Mouse (Mus musculus) liver, embryonic 14.5 days (tissue): Measurements from ENCODE around the gene Nuak1. TPM values are rescaled to one million over a fixed set of nuclear protein-coding genes. Genes with fewer than 3 reads are reported as not detected.

ENCODE experiments used
- ATAC-seq: fragments of 200-750 bp; cut with Nextera tagmentation; 2 replicates; pipeline ENCODE4 v1.8.0; 2017; ENCODE audit warnings: moderate number of reproducible peaks, mild to moderate bottlenecking, moderate library complexity; ENCODE audit not compliant: insufficient read depth
- DNase-seq, 3 experiments: peaks; one replicate each; pipeline ENCODE4 v3.0.0-alpha.2; 2012 to 2013; ENCODE audit warnings: low read depth in 3 of 3, low spot score in 3 of 3
- H3K27ac ChIP-seq: fragments of 300-500 bp; sonication (generic); 2 replicates; pipeline ENCODE4 v1.5.1; 2014; ENCODE audit warnings: moderate library complexity, mild to moderate bottlenecking, control low read depth, inconsistent platforms
- H3K27me3 ChIP-seq: fragments of 300-500 bp; sonication (generic); 2 replicates; pipeline ENCODE4 v1.6.1; 2014; ENCODE audit warnings: mild to moderate bottlenecking, low read length, moderate library complexity; ENCODE audit not compliant: control insufficient read depth, insufficient read depth
- H3K36me3 ChIP-seq: fragments of 300-500 bp; sonication (generic); replicated peaks from 2 replicates; pipeline ENCODE4 v1.6.1; 2014; ENCODE audit warnings: low read depth; ENCODE audit not compliant: control insufficient read depth, insufficient read depth
- H3K4me1 ChIP-seq, 2 experiments: fragments of 200-500 bp in 1 of 2; fragments of 300-500 bp in 1 of 2; sonication (generic) in 1 of 2; replicated peaks; 2 replicates each; pipeline ENCODE4 v1.6.1; 2012 to 2014; ENCODE audit warnings: antibody characterized with exemption in 1 of 2, inconsistent platforms in 1 of 2, low read length in 1 of 2; ENCODE audit not compliant: control insufficient read depth in 2 of 2, insufficient read depth in 2 of 2
- H3K4me2 ChIP-seq: fragments of 300-500 bp; sonication (generic); 2 replicates; pipeline ENCODE4 v1.6.1; 2014; ENCODE audit warnings: low read depth, mild to moderate bottlenecking, control low read depth, moderate library complexity
- H3K4me3 ChIP-seq, 2 experiments: fragments of 200-500 bp in 1 of 2; fragments of 300-500 bp in 1 of 2; sonication (generic) in 1 of 2; 2 replicates each; pipeline ENCODE4 v1.5.1; 2012 to 2014; ENCODE audit warnings: low read depth in 2 of 2, low read length in 2 of 2, mild to moderate bottlenecking in 2 of 2, control low read depth in 1 of 2, inconsistent platforms in 1 of 2, moderate library complexity in 1 of 2; ENCODE audit not compliant: insufficient read depth in 1 of 2
- H3K9ac ChIP-seq: fragments of 300-500 bp; sonication (generic); replicated peaks from 2 replicates; pipeline ENCODE4 v1.6.1; 2014; ENCODE audit warnings: mild to moderate bottlenecking, control low read depth, moderate library complexity
- H3K9me3 ChIP-seq: fragments of 300-500 bp; sonication (generic); 2 replicates; pipeline ENCODE4 v1.6.1; 2016; ENCODE audit warnings: low read length, mixed read lengths; ENCODE audit not compliant: control insufficient read depth
- CTCF ChIP-seq: IDR thresholded peaks from 2 replicates; pipeline ENCODE4 v1.5.1; 2016; ENCODE audit warnings: antibody characterized with exemption, low read depth, control low read depth
- EP300 ChIP-seq: IDR thresholded peaks from 2 replicates; pipeline ENCODE4 v1.6.1; 2016; ENCODE audit warnings: antibody characterized with exemption, low read depth
- WGBS: fragments of 180-500 bp; shearing (Covaris S2); extraction: QIAGEN DNeasy Blood & Tissue Kit; methylation state at CpG from one replicate; pipeline ENCODE4 v1.1.7; 2014; ENCODE audit not compliant: insufficient replicate concordance; 5-methylcytosine and 5-hydroxymethylcytosine counted together
- polyA plus RNA-seq, 2 experiments: library from polyadenylated mRNA; depleted of rRNA in 1 of 2; stranded (reverse) in 1 of 2; unstranded in 1 of 2; fragments of >200 nt; fragmentation: Nextera tagmentation in 1 of 2; extraction: Ambion mirVana in 1 of 2; gene quantifications; 2 replicates each; pipeline versions ENCODE4 v1.2.1 to v1.2.3; 2012 to 2014

Nuak1 gene
- polyA plus RNA-seq, 2 experiments, result 0.03 to 0.42 TPM

- H3K4me3 ChIP-seq, result no peak overlapping the region
- no peak for DNase-seq
- no peaks in the 10 kb centered on the region for H3K9me3 ChIP-seq
- no peak overlapping the region for H3K27ac ChIP-seq
- TF ChIP-seq EP300 (no peak), CTCF (no peak)
- no peaks in the 10 kb centered on the region for H3K27me3 ChIP-seq
- 0 out of 4 replicates have a peak, but pooled peaks cover 0 to 2% of the 10 kb centered on the region in 2 experiments for H3K4me1 ChIP-seq
- no peak overlapping the region for H3K9ac ChIP-seq
- 30% methylated on average over 5 of the region's 5 CpGs for WGBS
- ATAC-seq, result no peak
- no peak overlapping the region for H3K4me2 ChIP-seq
- H3K36me3 ChIP-seq, result no peaks in the 10 kb centered on the region
These were observed 45.1 kb downstream of the Nuak1 start for GRCm38 (mm10) chr10:84395259-84395658.

DNA sequence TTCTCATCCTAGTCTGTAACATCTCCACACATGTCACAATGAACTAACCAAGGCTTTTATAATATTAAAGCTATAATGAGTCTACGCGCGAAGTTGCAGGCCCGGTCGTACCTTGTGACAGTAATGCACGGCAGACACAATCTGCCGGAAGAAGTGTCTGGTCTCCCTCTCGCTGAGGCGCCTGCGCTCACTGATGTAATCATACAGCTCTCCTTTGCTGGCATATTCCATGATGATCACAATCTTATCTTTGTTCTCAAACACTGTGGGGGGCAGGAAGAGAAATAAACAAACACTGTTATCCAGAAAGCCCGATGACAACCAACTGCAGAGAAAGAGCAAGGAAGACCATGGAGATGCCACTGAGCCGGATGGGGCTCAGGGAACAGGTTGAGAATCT is 46.5 kb downstream of the Nuak1 start:
- DNase-seq (no peak), ATAC-seq (no peak)
- Histone ChIP-seq H3K4me3 (no peak overlapping the region), H3K27me3 (no peaks in the 10 kb centered on the region), H3K4me1 (peaks cover 0 to 3% of the 10 kb centered on the region in 2 experiments; a peak in 2 of 4 replicates), H3K27ac (no peak overlapping the region), H3K9ac (no peak overlapping the region), H3K9me3 (no peaks in the 10 kb centered on the region), H3K36me3 (no peaks in the 10 kb centered on the region), H3K4me2 (no peak overlapping the region)
- 72% methylated on average over 12 of the region's 12 CpGs for WGBS
- TF ChIP-seq EP300 (no peak), CTCF (no peak)

- ATAC-seq (no peak), DNase-seq (no peak)
- 57% methylated on average over 9 of the region's 9 CpGs for WGBS
- no peaks in the 10 kb centered on the region for H3K36me3 ChIP-seq
- H3K27me3 ChIP-seq, result no peaks in the 10 kb centered on the region
- no peak overlapping the region for H3K4me2 ChIP-seq
- H3K4me1 ChIP-seq, result peaks cover 0 to 6% of the 10 kb centered on the region in 2 experiments; a peak in 2 of 4 replicates
- no peaks in the 10 kb centered on the region for H3K9me3 ChIP-seq
- no peak overlapping the region for H3K27ac ChIP-seq
- no peak overlapping the region for H3K4me3 ChIP-seq
- H3K9ac ChIP-seq, result no peak overlapping the region
- no peak for TF ChIP-seq CTCF
- no peak for TF ChIP-seq EP300
These were observed 47.0 kb downstream of the Nuak1 start for GRCm38 (mm10) chr10:84393405-84393804.

GRCm38 (mm10) chr10:84392723-84393081 is 47.7 kb downstream of the Nuak1 start:
- no peaks in the 10 kb centered on the region for H3K36me3 ChIP-seq
- no peak overlapping the region for H3K27ac ChIP-seq
- H3K4me2 ChIP-seq, result no peak overlapping the region
- DNase-seq (no peak), ATAC-seq (no peak)
- no peak overlapping the region for H3K4me3 ChIP-seq
- no peaks in the 10 kb centered on the region for H3K9me3 ChIP-seq
- H3K27me3 ChIP-seq, result no peaks in the 10 kb centered on the region
- 85% methylated on average over 3 of the region's 3 CpGs for whole genome bisulfite sequencing
- H3K4me1 ChIP-seq, result peaks cover 0 to 6% of the 10 kb centered on the region in 2 experiments; a peak in 2 of 4 replicates
- TF ChIP-seq CTCF (no peak), EP300 (no peak)
- H3K9ac ChIP-seq, result no peak overlapping the region

DNA sequence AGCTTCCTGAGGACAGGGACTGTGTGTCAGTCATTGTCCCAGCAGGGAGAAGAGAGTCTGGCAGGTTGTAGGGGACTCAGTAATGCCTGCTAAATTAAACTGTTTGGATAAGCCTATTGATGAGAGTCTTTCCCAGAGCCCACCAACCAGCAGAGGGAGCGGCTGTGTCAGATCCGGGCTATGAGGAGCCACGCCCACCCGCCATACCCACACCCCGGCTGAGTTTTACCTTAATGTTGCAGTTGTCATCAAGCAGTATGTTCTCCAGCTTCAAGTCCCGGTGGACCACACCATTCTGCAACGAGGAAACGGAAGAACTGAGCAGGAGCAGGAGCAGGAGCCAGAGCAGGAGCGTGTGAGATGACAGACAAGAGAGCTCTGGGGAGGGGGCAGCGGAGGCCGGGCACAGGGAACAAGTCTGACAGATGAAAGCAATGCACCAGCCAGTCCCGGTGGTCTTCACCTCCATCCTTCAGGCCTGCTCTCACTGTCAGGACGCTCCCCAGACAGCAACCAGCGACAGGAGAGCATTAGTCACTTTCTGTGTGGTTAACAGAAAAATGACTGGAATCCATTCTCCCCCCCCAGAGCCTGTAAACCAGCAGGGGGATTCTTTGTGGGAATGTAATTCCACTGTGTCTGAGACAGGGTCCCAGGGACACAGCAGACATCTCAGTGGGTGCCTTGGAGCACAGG is 48.2 kb downstream of the Nuak1 start:
- DNase-seq, result no peak
- peaks cover 0 to 6% of the 10 kb centered on the region in 2 experiments; a peak in 2 of 4 replicates for H3K4me1 ChIP-seq
- H3K27me3 ChIP-seq, result no peaks in the 10 kb centered on the region
- 31% methylated on average over 14 of the region's 14 CpGs for WGBS
- H3K4me3 ChIP-seq, result no peak overlapping the region
- TF ChIP-seq CTCF (peak; percentile 30; the same call in 1 of the 2 replicates), EP300 (no peak)
- no peaks in the 10 kb centered on the region for H3K36me3 ChIP-seq
- H3K27ac ChIP-seq, result no peak overlapping the region
- ATAC-seq, result no peak
- H3K9ac ChIP-seq, result no peak overlapping the region
- H3K4me2 ChIP-seq, result no peak overlapping the region
- no peaks in the 10 kb centered on the region for H3K9me3 ChIP-seq
